Mouse (Mus musculus) CH12F3 (cell line): Measurements from ENCODE around the gene Tent4a.

Experiments
- in situ Hi-C: fragments of 300-500 bp; cut with MboI; formaldehyde crosslinking; loops from 2 replicates; pipeline ENCODE4 v1.14.3; 2020; ENCODE audit warnings: low sequenced_read_pairs

The Tent4a gene

DNA sequence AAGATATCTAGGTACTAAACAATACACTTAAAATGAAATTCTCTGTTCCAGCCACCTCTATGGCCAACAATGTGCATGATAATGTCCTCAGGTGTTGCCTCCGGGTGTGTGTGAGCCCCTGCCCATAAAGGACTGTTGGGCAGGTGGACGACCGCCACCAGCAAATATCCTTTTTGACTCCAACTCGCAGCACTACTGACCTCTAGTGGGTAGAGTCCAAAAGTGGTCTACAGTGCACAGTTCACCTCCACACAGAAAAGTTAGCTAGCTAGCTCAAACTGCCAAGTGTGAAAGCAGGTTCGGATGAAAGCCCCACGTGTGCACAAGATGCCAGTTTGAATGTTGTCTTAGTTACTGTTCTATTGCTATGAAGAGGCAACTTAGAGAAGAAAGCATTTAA is 49.1 kb downstream of the Tent4a start:
- in situ Hi-C loops, result no loop called here

GRCm38 (mm10) chr13:69482751-69483150 is 51.7 kb downstream of the Tent4a start:
- in situ Hi-C loops, result no loop called here

DNA sequence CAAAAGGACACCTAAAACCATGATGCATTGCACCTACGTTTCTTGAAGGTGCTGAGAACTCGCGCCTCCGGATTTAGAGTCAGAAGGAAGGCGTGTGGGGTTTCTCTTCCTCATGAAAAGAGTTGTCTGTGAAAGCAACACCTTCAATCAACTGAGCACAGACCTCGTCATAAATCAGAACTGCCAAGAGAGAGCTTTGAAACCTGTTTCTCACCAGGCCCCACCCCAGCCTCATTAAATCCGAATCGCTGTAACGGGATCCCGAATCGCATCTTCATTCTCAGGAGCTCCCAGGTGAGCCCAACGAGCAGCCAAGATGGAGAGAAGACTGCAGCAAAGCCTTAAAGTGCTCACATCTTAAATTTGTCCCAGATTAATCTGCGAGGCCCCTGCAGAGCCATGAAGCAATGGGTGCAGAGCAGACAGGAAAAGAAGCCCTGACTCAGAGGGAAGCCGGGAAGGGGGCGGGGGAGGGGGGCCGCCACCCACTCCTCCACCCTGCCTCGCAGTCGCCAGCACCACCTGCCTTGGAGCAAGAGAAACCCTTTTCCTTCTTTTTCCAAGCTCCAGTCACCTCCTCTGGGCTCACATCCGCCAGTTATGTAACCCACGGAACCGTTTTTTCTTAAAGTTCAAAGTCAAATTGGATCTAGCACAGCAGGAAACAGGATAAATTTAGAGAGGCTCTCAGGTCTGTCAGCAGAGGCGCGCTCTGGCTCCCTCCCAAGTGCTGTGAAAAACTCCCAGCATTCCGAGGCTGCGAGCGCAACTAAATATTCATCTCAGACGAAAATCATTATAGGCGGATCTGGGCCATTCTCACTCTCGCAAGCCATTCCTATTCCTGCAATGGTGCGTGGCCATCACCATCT is 52.5 kb downstream of the Tent4a start:
- in situ Hi-C loops, result no loop called here

DNA sequence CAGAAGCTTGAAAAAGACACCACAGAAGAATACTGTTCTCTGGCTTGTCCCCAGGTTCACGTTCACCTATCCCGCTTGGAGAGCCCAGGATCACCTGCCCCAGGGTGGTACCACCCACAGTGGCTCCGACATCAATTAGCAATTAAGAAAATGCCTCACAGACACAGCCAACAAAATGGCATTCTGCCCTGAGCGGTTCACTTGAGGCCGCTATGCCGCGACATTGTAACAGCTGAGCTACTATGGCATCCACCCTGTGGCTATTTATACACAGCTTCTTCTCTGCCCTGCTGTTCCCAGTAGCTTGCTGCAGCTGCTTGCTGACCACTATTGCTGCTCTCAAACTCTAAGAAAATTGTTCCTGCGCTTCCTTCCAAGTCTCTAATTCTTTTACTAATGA is 53.4 kb downstream of the Tent4a start:
- in situ Hi-C loops, result no loop called here

DNA sequence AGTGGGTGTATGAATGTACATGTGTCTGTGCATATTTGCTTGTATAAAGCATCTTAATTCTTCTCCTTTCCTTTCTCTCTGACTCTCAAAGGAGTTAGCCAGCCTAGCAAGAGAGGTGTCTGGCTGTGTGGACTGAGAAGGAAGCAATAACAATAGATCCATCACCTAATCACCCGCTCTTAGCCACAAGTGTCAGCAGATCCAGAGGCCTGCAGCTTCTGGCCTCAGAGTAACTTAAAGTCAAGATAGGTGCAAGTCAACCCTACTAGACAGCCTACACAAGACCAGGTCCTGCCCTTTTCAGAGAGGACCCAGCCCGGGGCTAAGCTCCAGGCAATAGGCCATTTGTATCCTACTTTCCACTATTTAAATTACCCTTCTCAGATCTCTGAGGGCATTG is 54.5 kb downstream of the Tent4a start:
- in situ Hi-C loops, result no loop called here

DNA sequence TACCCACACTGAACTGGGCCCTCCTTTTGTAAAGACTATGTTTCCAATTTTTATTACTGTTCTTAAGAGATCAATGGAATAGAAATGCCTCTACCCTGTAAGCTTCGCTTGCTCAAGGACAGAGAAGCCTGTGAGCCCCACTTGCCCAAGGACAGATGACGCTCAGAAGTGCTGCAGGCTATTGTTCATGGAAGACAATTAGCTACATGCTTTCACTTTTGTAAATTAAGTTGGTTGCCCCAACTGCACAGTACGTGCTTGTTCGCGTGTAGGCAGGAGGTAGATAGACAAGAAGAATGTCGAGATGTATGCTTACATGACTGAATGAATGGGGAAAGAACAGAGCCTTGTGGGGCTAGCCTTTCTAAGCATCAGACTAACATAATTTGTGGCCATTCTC is 55.7 kb downstream of the Tent4a start:
- in situ Hi-C loops, result no loop called here

- in situ Hi-C loops, result no loop called here
These were observed 73.6 kb downstream of the Tent4a start for GRCm38 (mm10) chr13:69460635-69461465.

DNA sequence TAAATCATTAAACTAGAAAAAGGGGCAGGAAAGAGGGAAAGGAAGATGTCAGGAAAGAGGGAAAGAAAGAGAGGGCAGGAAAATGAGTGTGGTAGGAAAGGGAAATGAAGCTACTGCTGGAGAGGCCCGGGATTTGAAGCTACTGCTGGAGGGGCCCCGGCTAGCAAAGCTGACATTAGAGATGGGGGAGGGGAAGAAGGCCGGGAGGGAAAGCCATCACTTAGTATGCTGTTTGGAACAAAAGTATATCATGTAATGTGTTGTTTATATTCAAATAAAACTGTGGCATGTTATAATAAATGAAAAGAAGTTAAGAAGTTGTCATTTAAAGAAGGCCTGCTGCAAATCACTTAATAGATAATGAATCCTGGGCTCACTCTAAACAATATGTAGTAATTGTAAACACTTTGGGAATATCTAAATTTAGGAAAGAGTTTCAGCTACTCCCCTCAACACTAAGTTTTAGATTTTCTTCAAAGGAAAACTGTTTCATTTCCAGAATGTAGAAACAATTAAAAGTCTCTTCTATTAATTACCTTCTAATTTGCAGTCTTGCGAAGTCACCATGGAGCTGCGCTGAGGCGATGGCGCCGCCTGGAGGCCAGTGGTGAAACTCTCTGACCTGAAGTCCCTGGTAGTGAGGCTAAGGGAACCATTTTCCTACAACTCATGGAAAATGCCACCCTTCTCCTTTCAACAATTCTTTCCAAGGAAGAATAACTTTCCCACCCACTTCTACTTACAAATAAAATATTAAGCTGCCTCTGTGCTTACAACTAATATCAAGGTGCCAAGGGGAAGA is 74.6 kb downstream of the Tent4a start:
- in situ Hi-C loops, result no loop called here

DNA sequence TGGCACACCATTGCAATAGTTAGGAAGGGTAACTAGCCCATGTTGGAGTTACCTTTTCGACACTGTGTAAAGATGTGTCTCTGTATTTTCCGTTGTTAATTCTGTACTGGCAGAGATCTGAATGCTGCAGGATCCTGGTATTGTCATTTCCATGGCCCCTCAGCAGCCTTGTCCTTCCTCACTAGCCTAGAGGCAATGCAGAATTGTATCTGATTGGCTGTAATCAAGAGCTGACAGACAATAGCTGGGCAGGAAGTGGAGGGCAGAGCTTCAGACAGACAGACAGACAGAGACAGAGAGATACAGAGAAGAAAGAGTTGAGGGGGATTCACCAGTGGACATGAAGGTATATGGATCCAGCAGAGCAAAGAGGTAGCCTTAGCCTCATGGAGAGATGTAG is 75.5 kb downstream of the Tent4a start:
- in situ Hi-C loops, result no loop called here

DNA sequence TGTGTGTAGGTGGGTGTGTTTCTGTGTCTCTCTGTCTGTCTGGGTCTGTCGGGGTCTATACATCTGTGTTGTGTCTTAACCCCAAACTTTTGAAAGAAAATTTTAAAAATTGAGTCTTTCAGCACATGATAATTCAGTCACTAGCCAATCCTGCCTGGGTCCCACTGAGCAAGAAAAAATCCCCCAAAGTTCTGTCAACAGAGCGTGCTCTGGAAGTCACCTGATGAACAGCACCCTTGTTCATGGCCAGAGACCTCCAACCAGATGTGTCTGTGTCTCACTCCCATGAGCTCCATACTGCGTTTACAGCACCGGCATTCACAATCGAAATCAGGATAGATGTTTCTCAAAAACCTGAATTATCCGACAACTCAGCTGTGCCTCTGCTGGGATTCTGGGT is 76.0 kb downstream of the Tent4a start:
- in situ Hi-C loops, result no loop called here

DNA sequence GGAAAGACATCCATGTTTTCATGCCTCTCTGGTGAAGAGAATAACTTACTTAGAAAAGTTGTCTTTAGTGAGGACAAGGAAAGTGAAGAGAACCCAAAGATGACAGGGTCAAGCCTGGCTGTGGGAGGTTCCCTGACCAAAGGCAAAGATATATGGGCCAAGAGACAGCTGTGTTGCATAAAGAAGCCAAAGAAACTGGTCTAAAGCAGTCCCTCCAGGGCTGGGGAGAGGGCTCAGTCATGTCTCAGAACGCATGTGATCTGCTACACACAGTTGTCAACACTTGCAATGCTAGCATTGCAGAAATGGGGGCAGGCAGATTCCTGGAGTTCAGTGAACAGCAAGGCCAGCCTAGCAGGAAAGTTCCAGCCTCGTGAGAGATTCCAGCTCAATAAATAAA is 77.3 kb downstream of the Tent4a start:
- in situ Hi-C loops, result no loop called here

- in situ Hi-C loops, result no loop called here
These were observed 77.8 kb downstream of the Tent4a start for GRCm38 (mm10) chr13:69456641-69457040.

DNA sequence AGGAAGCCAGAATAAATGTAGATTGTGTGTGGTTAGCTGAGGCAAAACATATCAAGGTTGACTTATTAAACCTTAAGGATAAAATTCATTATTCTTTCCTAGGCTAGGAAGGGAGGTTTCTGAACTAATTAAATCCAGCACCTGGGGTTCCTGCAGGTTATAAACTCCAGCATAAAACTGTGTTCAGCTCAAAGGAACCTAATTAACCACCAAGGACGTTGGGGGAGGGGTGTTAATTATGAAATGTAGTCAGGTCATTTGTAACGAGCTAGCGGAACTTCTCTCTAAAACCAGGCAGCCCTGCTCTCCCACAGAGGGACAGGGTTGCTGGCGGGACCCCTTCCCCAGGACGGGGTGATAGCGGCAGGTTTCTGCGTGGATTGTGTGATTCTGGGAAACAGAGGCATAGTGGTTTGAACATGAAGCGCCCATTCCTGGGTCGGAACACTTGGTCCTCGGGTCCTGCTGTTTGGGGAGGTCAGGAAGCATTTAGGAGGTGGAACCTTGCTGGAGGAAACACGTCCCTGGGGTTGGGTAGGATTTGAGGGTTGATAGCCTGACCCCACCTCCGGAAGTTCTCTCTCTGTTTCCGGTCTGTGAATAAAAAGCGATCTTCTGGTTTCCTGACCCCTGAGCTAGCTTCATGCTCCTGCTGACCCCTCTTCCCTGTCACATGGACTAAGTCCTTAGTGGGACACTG is 78.8 kb downstream of the Tent4a start:
- in situ Hi-C loops, result no loop called here
